Mouse (Mus musculus) stomach, postnatal 0 days (tissue): ENCODE measurements around the gene Cd8a. TPM values are rescaled to one million over a fixed set of nuclear protein-coding genes. Genes with fewer than 3 reads are reported as not detected.
A peak's percentile ranks its signal among the peaks of the same experiment; 100 is the strongest.

ENCODE experiments used
- ATAC-seq: fragments of 200-750 bp; cut with Nextera tagmentation; 2 replicates; pipeline ENCODE4 v1.8.0; 2017; ENCODE audit not compliant: low FRiP score, low TSS enrichment
- DNase-seq: peaks from one replicate; pipeline ENCODE4 v3.0.0-alpha.2; 2016; ENCODE audit warnings: low spot score
- H3K27ac ChIP-seq: fragments of 300-500 bp; sonication (generic); replicated peaks from 2 replicates; pipeline ENCODE4 v1.5.1; 2014; ENCODE audit warnings: mild to moderate bottlenecking, control low read depth
- H3K27me3 ChIP-seq: fragments of 300-500 bp; sonication (generic); 2 replicates; pipeline ENCODE4 v1.6.1; 2014; ENCODE audit warnings: low read length; ENCODE audit not compliant: control insufficient read depth, insufficient read depth
- H3K36me3 ChIP-seq: fragments of 300-500 bp; sonication (generic); 2 replicates; pipeline ENCODE4 v1.6.1; 2014; ENCODE audit warnings: low read length, mixed read lengths; ENCODE audit not compliant: control insufficient read depth, insufficient read depth
- H3K4me1 ChIP-seq: fragments of 300-500 bp; sonication (generic); replicated peaks from 2 replicates; pipeline ENCODE4 v1.6.1; 2014; ENCODE audit warnings: antibody characterized with exemption; ENCODE audit not compliant: control insufficient read depth, insufficient read depth
- H3K4me2 ChIP-seq: fragments of 300-500 bp; sonication (generic); replicated peaks from 2 replicates; pipeline ENCODE4 v1.6.1; 2014; ENCODE audit warnings: low read depth, mild to moderate bottlenecking, control low read depth, moderate library complexity
- H3K4me3 ChIP-seq: fragments of 300-500 bp; sonication (generic); 2 replicates; pipeline ENCODE4 v1.5.1; 2014; ENCODE audit warnings: low read depth, low read length, control low read depth
- H3K9ac ChIP-seq: fragments of 300-500 bp; sonication (generic); 2 replicates; pipeline ENCODE4 v1.6.1; 2014; ENCODE audit warnings: mild to moderate bottlenecking, low read length, control low read depth, mixed read lengths
- H3K9me3 ChIP-seq: fragments of 300-500 bp; sonication (generic); 2 replicates; pipeline ENCODE4 v1.6.1; 2016; ENCODE audit warnings: low read length; ENCODE audit not compliant: control insufficient read depth
- CTCF ChIP-seq: IDR thresholded peaks from 2 replicates; pipeline ENCODE4 v1.5.1; 2016; ENCODE audit warnings: antibody characterized with exemption, low read depth, mild to moderate bottlenecking, moderate library complexity
- EP300 ChIP-seq: optimal IDR thresholded peaks from 2 replicates; pipeline ENCODE3; 2016; ENCODE audit warnings: antibody characterized with exemption
- WGBS: fragments of 180-500 bp; shearing (Covaris S2); extraction: QIAGEN DNeasy Blood & Tissue Kit; methylation state at CpG from one replicate; pipeline ENCODE4 v1.1.7; 2014; 5-methylcytosine and 5-hydroxymethylcytosine counted together
- polyA plus RNA-seq: library from polyadenylated mRNA; unstranded; fragments of >200 nt; fragmentation: Nextera tagmentation; extraction: Ambion mirVana; gene quantifications from 2 replicates; pipeline ENCODE4 v1.2.1, GENCODE M21; 2015

Cd8a gene
- polyA plus RNA-seq, 1 experiment from 2014 or later, result not detected

DNA sequence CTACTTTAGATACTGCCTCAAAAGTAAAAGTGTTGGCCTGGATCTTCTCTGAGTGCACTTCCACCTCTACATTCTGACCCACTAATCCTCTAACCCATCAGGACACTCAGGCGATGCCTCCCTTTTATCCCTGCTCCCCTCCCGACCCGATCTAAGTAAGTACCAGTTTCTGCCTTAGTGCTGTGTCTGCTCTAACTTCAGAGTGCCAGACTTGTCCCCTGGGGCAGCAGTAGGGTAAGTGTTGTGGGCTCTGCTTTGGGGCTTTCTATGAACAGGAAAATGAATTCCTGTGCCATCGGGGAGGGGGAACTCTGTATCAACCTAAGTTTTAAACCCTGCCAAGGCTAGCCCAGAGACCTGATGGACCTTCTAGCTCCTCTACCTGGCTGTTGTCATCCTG, 13.0 kb upstream of the Cd8a start:
- H3K4me1 ChIP-seq, result no peaks in the 10 kb centered on the region
- H3K27me3 ChIP-seq, result no peaks in the 10 kb centered on the region
- no peaks in the 10 kb centered on the region for H3K36me3 ChIP-seq
- DNase-seq, result no peak
- no peak overlapping the region for H3K27ac ChIP-seq
- TF ChIP-seq CTCF (no peak), EP300 (no peak)
- no peak for ATAC-seq
- WGBS, result 70% methylated on average over 4 of the region's 4 CpGs
- no peak overlapping the region for H3K4me2 ChIP-seq
- H3K4me3 ChIP-seq, result no peak overlapping the region
- H3K9me3 ChIP-seq, result no peaks in the 10 kb centered on the region
- H3K9ac ChIP-seq, result no peak overlapping the region

- Histone ChIP-seq H3K9ac (no peak overlapping the region), H3K4me2 (no peak overlapping the region), H3K27me3 (no peaks in the 10 kb centered on the region), H3K36me3 (no peaks in the 10 kb centered on the region), H3K9me3 (no peaks in the 10 kb centered on the region), H3K27ac (no peak overlapping the region), H3K4me1 (no peaks in the 10 kb centered on the region), H3K4me3 (no peak overlapping the region)
- WGBS, result 73% methylated on average over 5 of the region's 5 CpGs
- DNase-seq (no peak), ATAC-seq (no peak)
- TF ChIP-seq CTCF (no peak), EP300 (no peak)
Observed at GRCm38 (mm10) chr6:71360751-71361150, 12.5 kb upstream of the Cd8a start.

DNA sequence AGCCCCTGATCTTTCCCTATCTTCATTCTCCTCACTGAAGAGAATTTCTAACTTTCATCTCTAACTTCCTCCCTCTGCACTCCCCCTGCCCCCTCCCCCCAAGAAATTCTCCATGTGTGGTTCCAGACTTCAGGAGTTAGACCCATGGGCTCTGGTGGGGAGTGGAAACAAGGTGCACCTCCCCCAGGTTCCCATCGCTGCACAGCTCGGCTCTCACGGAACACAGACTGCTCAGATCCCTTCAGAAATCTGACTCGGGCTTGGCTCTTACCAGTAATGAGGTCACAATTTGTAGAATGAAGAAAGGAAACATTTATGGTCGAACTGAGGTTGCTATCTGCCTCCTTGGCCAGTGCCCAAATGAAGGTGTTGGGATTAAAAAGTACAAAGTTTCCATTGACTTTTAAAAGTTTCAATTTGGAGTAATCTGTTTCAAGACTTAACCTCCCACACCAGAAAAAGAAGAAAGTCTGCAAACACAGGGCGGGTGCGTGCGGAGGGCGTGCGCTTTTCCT, 12.0 kb upstream of the Cd8a start:
- TF ChIP-seq CTCF (no peak), EP300 (no peak)
- Histone ChIP-seq H3K27ac (no peak overlapping the region), H3K9ac (no peak overlapping the region), H3K4me1 (no peaks in the 10 kb centered on the region), H3K4me3 (no peak overlapping the region), H3K36me3 (no peaks in the 10 kb centered on the region), H3K9me3 (no peaks in the 10 kb centered on the region), H3K27me3 (no peaks in the 10 kb centered on the region), H3K4me2 (no peak overlapping the region)
- DNase-seq, result peak; percentile 20
- ATAC-seq, result peak; percentile 47; the same call in 1 of the 2 replicates
- 55% methylated on average over 10 of the region's 10 CpGs for WGBS

DNA sequence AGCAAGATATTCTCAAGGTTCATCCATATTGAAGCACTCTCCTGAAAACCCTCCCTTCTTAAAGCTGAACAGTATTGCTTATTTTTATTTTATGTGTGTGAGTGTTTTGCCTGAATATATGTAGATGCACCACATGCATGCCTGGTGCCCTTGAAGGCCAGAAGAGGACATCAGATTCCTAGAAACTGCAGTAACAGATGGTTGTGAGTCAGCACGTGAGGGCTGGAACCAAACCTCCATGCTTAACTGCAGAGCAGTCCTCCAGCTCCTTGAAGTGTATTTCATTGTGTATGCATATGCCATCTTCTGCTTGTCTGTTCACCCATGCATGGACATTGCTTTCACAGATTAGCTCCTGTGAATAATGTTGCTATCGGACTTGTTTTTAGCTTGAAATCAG, 9.2 kb upstream of the Cd8a start:
- no peak overlapping the region for H3K27ac ChIP-seq
- H3K4me3 ChIP-seq, result no peak overlapping the region
- 71% methylated on average over 2 of the region's 2 CpGs for WGBS
- no peak overlapping the region for H3K4me2 ChIP-seq
- no peaks in the 10 kb centered on the region for H3K27me3 ChIP-seq
- H3K9me3 ChIP-seq, result no peaks in the 10 kb centered on the region
- no peak overlapping the region for H3K9ac ChIP-seq
- no peak for TF ChIP-seq EP300
- TF ChIP-seq CTCF, result no peak
- DNase-seq (no peak), ATAC-seq (no peak)
- no peaks in the 10 kb centered on the region for H3K36me3 ChIP-seq
- H3K4me1 ChIP-seq, result no peaks in the 10 kb centered on the region

DNA sequence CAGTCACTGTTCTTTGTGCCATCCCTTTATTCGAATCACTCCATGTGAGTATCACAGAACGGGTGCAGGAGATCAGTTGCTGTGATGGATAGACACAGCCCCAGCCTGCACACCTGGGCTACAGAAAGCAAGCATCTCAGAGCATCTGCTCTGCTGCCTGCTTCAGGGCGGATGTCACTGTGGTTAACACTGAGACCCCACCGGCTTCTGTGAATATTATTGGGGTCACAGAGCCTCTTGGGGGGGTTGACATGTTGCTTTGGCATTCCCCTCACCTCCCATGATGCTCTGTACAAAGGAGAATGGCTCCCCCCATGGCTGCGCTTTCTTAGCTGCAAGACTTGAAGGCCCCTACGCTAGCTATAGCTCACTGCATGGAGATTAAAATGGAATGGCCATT, 3.8 kb upstream of the Cd8a start:
- Histone ChIP-seq H3K4me3 (no peak overlapping the region), H3K36me3 (no peaks in the 10 kb centered on the region), H3K27me3 (no peaks in the 10 kb centered on the region), H3K27ac (no peak overlapping the region), H3K9ac (no peak overlapping the region), H3K4me1 (no peaks in the 10 kb centered on the region), H3K9me3 (no peaks in the 10 kb centered on the region), H3K4me2 (no peak overlapping the region)
- ATAC-seq (no peak), DNase-seq (no peak)
- 89% methylated on average over 6 of the region's 6 CpGs for WGBS
- no peak for TF ChIP-seq EP300
- TF ChIP-seq CTCF, result no peak

DNA sequence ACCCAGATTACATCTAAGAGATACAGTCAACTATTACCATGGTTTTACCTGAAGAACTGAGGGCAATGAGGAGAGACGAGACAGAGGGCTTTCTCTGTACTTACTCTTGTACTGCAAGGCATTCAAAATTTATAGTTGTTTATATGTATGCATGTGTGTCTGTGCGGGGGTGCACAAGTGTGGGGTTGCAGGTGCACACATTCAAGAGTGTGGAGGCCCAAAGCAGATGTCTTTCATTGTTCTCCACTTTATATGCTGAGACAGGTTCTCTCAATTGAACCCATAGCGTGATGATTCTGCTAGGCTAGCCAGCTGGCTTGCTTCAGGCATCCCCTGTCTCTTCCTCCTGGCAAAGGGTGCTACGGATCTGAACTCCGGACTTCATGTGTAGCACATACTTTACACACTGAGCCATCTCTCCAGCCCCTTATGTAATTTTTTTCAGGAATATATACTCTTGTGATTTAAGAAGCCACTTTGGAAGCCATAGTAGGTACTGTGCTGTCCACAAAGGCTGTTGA, 2.1 kb upstream of the Cd8a start:
- Histone ChIP-seq H3K4me2 (no peak overlapping the region), H3K9me3 (no peaks in the 10 kb centered on the region), H3K4me3 (no peak overlapping the region), H3K36me3 (no peaks in the 10 kb centered on the region), H3K27ac (no peak overlapping the region), H3K9ac (no peak overlapping the region), H3K4me1 (no peaks in the 10 kb centered on the region), H3K27me3 (no peaks in the 10 kb centered on the region)
- no peak for TF ChIP-seq CTCF
- TF ChIP-seq EP300, result no peak
- WGBS, result 66% methylated on average over 5 of the region's 5 CpGs
- no peak for ATAC-seq
- DNase-seq, result no peak
